Mouse (Mus musculus) heart, postnatal 14 days (tissue): ENCODE data around the gene Zfp637. TPM values are rescaled to one million over a fixed set of nuclear protein-coding genes. Genes with fewer than 3 reads are reported as not detected.
"Not testable (repeated sequence)": the region's sequence is repeated elsewhere in the genome, so short reads cannot be mapped to it uniquely, and the experiment has no call there.

Experiments
- DNase-seq, 2 experiments: peaks; one replicate each; pipeline ENCODE4 v3.0.0; 2021 to 2022
- intact Hi-C: fragments of 180-260 bp; cut with DNase I; formaldehyde crosslinking; loops from one replicate; pipeline ENCODE4 v1.15.1; 2025
- total RNA-seq, 2 experiments: library from RNA; stranded (reverse); gene quantifications; 2 replicates each; pipeline ENCODE4 v1.2.3; 2021

Zfp637 gene
- total RNA-seq, 2 experiments from 2014 or later: 30.2 to 32.0 TPM

DNA sequence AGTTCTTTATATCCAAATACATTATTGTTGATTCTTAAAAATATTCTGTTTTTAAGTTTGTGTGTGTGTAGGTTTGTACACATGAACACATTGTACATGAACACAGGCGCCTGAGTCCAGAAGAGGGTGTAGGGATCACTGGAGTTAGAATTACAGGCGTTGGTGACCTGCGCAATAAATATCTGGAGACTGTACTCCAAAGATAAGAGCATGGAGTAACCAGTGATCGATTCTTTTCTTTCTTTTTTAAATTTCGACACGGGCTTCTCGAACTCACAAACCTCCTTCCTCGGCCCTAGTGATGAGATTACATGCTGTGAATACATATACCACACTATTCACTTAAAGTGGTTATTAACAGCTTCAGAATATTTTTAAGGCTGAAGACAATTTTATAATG lies 21.5 kb downstream of the Zfp637 start:
- no peak for DNase-seq
- intact Hi-C loops: no loop called here

DNA sequence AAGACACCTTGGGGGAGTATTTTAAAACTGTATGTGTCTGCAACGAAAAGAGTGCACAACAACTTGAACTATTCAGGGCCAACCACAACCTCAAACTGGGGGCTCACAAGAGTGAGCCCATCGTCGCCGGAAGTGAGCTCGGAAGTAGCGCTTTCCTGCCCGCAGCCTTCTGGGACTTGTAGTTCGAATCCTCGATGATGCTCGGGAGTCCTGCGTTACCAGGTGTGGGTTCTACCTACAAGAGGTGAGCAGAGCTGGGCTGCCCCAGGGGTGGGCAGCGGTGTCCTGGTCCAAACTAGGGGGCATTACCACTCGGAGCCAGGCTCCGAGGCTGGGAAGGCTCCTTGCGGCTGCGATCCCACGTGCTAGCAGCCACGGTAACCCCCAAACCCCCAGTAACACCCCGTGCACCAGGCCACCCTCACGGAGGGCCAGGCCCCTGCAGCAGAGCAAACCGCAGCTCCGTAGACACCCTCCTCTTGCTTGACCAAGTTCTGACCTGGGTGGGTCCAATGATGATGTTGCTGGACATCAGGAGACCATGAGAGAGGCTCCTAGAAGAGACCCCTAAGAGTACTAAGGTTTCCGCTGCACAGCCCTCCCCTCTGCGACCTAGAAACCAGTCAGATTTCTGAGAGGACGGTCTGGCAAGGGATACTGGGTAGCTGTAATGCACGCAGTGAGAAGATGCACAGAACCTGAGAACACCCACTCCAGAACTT lies 22.1 kb downstream of the Zfp637 start:
- intact Hi-C loops: no loop called here
- DNase-seq: peak; percentile 35 to 54

- intact Hi-C loops: no loop called here
- no peak for DNase-seq
Measured at GRCm38 (mm10) chr6:117863751-117864150, 22.8 kb downstream of the Zfp637 start.

- intact Hi-C loops: no loop called here
- DNase-seq: no peak
Measured at GRCm38 (mm10) chr6:117868187-117868586, 27.2 kb downstream of the Zfp637 start.

DNA sequence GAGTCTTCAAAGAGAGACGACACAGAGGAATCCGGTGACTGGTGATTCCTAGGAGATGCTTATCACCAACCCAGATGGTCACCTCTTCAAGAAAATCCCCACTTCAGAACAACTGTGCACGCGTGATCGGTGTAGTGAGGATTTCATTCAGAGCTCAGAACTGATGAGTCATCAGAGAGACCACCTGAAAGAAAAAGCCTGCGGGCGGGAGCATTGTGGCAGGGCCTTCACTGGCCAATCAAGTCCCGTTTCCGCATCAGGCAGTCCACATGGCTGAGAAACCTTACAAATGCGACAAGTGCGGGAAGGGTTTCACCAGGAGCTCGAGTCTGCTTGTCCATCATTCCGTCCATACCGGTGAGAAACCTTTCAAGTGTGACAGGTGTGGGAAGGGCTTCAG lies 30.1 kb downstream of the Zfp637 start:
- intact Hi-C loops: no loop called here
- DNase-seq: no peak

GRCm38 (mm10) chr6:117873450-117873849 lies 32.5 kb downstream of the Zfp637 start:
- intact Hi-C loops, DNase-seq: not testable (repeated sequence)

DNA sequence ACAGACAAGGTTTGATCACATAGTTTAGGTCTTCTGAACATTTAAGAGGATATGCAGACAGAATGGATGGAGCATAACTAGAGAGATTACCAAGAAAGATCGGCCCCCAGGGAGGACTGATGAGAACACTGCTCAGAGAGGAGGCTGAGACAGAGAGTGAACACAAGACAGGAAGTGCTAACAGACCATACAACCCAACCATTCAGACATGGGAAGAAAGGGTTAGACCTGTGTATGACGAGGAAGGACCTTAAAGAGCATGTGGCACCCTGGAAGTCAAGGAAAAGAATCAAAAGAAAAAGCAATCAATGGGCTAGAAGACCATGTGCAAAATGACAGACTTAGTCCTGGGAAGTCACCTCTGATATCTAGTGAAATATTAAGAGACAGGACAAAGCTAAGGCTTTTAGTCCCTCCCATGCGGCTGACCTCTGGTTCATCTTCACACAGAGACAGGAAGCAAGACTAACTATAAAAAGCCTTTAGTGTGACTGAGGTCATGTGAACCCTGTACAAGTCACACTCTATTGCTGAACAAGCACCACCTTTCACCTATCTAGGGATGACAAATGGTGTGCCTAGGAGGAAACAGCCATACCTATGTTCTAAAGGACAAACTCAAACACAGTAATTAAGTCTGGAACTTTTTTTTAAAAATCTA lies 33.8 kb downstream of the Zfp637 start:
- DNase-seq: no peak
- intact Hi-C loops: no loop called here

DNA sequence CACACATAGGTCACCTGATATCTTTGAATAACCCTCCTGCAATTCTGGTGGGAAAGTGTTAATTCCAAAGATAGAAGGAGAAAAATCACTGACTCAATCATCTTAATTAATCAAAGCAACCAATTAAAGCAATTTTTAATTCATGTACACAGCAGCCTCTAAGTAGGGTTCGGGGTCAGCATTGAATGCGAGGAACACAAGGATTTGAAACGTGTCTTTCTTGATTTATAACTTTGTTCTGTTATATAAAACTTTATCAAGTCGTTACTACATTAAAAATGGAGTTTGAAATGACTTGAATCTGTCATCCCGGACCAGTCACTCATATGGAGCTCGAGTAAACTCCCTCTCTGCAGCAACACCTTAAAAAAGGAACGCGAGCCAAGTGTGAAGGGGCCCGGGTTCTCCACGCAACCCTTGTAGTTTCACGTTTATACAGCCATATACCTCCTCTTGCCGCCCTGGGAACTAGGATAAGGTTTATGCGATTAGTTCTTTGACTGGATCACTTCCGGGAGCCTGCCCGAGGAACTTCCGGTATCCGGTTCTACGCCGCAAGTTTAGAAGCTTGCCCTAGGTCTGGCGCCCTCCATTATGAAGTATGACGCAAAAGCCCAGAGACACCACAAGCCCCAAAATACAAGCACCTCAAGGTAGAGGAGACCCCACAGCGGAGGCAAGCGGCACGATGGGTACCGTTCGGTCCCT lies 37.9 kb downstream of the Zfp637 start:
- peak in 1 of 2 experiments; percentile 85 for DNase-seq
- intact Hi-C loops: loop anchor here (2.0 kb wide), 1 partner anchor 38 kb away; no protein-coding TSS in a partner anchor

DNA sequence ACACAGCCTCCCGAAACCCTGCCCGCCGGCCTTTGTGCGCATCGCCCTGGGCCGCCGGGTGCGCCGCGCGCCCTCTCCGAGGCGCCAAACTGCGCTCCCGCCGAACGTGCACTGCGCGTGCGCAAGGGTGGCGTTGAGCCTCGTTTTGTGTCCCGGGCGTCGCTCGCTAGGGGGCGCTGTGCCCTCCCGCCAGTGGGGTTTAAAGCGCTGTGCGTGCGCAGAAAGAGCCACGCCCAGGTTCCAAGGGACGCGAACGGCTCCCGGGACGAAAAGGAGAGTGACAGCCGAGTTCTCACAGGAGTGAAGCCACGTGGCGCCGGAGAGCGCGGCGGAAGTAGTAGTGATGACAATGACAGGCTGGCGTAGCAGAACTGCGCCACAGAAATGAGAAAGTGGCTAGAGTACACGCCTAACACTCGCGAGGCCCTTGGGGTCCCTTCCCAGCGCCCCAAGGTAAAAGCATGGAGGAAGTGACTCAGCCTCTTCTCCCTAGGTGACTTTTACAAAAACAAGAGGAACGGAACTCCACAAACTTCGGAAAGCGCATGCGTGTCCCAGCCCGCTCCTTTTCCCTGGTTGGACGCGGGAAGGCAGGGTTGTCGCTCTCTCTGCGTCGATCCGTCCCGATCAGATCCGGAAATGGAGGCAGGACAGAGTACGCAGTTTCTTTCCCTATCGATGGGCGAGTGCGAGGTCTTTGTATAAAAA lies 38.6 kb downstream of the Zfp637 start:
- intact Hi-C loops: loop anchor here (1.0 to 2.0 kb wide), 2 partner anchors 25 to 37 kb away; no protein-coding TSS in a partner anchor
- DNase-seq: peak; percentile 100

DNA sequence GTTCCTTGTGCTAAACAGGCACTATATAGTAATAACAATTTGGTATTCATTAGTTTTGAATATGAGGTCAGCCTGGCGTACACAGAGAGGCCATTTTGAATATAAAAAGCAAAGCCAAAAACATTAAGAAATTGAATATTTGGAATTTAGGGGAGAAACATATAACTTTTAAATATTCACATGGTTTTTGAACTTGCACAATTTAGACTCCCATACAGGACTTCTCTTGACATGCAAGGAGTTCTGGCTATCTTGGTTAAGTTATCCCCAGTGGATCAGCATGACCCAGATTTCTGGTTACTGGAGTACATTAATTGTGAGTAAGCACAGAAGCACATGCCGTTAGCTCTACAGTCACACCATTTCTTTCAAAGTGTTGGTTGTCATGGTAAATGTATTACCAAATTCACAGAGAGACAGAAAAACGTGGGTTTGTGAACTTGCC lies 39.4 kb downstream of the Zfp637 start:
- DNase-seq: no peak
- intact Hi-C loops: loop anchor here (1.0 kb wide), 1 partner anchor 24 kb away; no protein-coding TSS in a partner anchor

GRCm38 (mm10) chr6:117881229-117881628 lies 40.2 kb downstream of the Zfp637 start:
- no peak for DNase-seq
- intact Hi-C loops: no loop called here

- DNase-seq: no peak
- intact Hi-C loops: no loop called here
Measured at GRCm38 (mm10) chr6:117881997-117882396, 41.0 kb downstream of the Zfp637 start.

GRCm38 (mm10) chr6:117885943-117886342 lies 45.0 kb downstream of the Zfp637 start:
- intact Hi-C loops: no loop called here
- DNase-seq: no peak

DNA sequence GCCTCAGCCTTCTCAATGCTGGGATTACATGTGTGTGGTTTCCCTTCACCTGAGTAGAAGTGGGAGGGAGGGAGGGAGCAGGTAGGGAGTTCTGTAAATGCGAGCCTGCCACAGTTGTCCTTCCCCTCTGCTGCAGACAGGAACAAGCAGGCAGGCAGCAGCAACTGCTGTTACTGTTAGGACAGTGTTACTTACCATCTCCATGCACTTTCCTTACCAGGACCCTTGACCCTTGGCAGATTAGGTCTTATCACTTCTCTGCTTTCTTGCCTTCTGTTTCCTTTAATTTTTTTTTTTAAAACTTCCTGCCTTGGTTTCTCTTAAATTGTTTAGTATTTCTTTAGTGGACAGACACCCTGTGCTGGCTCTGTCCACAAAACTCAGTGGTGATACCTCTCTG lies 47.1 kb downstream of the Zfp637 start:
- no peak for DNase-seq
- intact Hi-C loops: no loop called here

GRCm38 (mm10) chr6:117888642-117889096 lies 47.7 kb downstream of the Zfp637 start:
- intact Hi-C loops: no loop called here
- DNase-seq: no peak

DNA sequence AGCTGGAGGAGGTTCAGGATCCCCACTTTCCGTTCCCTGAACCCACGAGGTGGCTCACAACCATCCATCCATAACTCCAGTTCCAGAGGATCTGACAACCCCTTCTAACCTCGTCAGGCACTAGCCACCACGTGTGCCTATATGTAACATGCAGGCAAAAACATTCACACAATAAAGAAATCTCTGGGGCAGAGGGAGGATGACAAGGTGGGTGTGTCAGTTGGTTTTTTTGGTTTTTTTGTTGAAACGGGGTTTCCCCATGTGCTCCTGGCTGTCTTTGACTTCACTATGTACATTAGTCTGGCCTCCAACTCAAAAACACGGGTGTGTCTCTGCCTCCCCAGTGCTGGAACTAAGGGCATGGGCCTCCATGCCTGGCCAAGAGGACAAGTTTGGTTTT lies 49.3 kb downstream of the Zfp637 start:
- DNase-seq: no peak
- intact Hi-C loops: no loop called here

- intact Hi-C loops: no loop called here
- no peak for DNase-seq
Measured at GRCm38 (mm10) chr6:117891369-117892160, 50.6 kb downstream of the Zfp637 start.

- intact Hi-C loops: no loop called here
- no peak for DNase-seq
Measured at GRCm38 (mm10) chr6:117892386-117892785, 51.4 kb downstream of the Zfp637 start.

- no peak for DNase-seq
- intact Hi-C loops: no loop called here
Measured at GRCm38 (mm10) chr6:117893435-117893834, 52.5 kb downstream of the Zfp637 start.
